Mouse (Mus musculus) small intestine, adult 2 months (tissue): ENCODE data around the gene Fgf23. TPM values are rescaled to one million over a fixed set of nuclear protein-coding genes. Genes with fewer than 3 reads are reported as not detected.
A peak's percentile ranks its signal among the peaks of the same experiment; 100 is the strongest.

Experiments
- H3K27ac ChIP-seq: fragments of 200-500 bp; 2 replicates; pipeline ENCODE4 v1.5.1; 2012; ENCODE audit warnings: low read depth, low read length, control low read depth, inconsistent platforms; ENCODE audit not compliant: insufficient read depth
- H3K27me3 ChIP-seq: fragments of 200-500 bp; 2 replicates; pipeline ENCODE4 v1.6.1; 2012; ENCODE audit warnings: mild to moderate bottlenecking, moderate library complexity, low read length, inconsistent platforms; ENCODE audit not compliant: control insufficient read depth, insufficient read depth
- H3K36me3 ChIP-seq: fragments of 200-500 bp; 2 replicates; pipeline ENCODE4 v1.6.1; 2012; ENCODE audit warnings: mild to moderate bottlenecking, low read length, control low read depth, inconsistent platforms; ENCODE audit not compliant: control insufficient read depth, insufficient read depth
- H3K4me1 ChIP-seq: fragments of 200-500 bp; 2 replicates; pipeline ENCODE4 v1.6.1; 2012; ENCODE audit warnings: low read length, inconsistent platforms, mixed read lengths; ENCODE audit not compliant: control insufficient read depth, insufficient read depth, insufficient read length
- H3K4me3 ChIP-seq: fragments of 200-500 bp; 2 replicates; pipeline ENCODE4 v1.5.1; 2012; ENCODE audit warnings: low read depth, mild to moderate bottlenecking, control low read depth, inconsistent platforms, low read length, moderate library complexity
- CTCF ChIP-seq: fragments of 200-500 bp; IDR thresholded peaks from 2 replicates; pipeline ENCODE4 v1.5.1; 2012; ENCODE audit warnings: low read depth, mild to moderate bottlenecking, control low read depth, inconsistent platforms, low read length, moderate library complexity, mixed read lengths; ENCODE audit not compliant: insufficient replicate concordance, insufficient read length; ENCODE audit errors: extremely low read depth
- POLR2A ChIP-seq: fragments of 200-500 bp; IDR thresholded peaks from 2 replicates; pipeline ENCODE4 v1.6.1; 2012; ENCODE audit warnings: low read depth, mild to moderate bottlenecking, control low read depth, inconsistent platforms, low read length, moderate library complexity
- WGBS: fragments of 180-500 bp; shearing (Covaris S2); methylation state at CpG from one replicate; pipeline ENCODE4 v1.1.7; 2018; 5-methylcytosine and 5-hydroxymethylcytosine counted together
- polyA plus RNA-seq: library from polyadenylated mRNA; depleted of rRNA; stranded (reverse); fragments of >200 nt; gene quantifications from 2 replicates; pipeline ENCODE4 v1.2.3, GENCODE M21; 2012

Fgf23 gene
- polyA plus RNA-seq, 1 experiment: not detected

DNA sequence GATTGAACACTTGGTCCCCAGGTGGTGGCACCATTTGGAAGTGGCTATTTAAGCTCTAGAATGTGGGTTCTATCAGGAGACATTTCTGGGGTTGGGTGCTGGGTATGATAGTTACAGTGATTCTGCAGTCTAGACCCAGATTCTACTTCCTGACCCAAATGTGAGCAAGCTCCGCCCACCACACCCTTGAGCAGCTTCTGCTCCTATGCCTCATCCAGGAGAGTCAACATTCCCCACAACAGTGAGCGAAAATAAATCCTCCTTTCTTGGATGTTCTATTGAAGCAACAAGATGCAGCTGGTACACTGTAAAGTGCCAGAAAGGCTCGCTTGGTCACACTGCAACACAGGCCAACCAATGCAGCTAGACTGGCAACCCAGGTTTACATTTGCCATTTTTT, 8.8 kb upstream of the Fgf23 start:
- 75% methylated on average over 3 of the region's 3 CpGs for WGBS
- Histone ChIP-seq H3K27me3 (0 out of 2 replicates have a peak, but pooled peaks cover 3% of the 10 kb centered on the region), H3K36me3 (no peaks in the 10 kb centered on the region), H3K4me1 (no peaks in the 10 kb centered on the region), H3K4me3 (no peak overlapping the region), H3K27ac (no peak overlapping the region)
- TF ChIP-seq POLR2A (no peak), CTCF (no peak)

DNA sequence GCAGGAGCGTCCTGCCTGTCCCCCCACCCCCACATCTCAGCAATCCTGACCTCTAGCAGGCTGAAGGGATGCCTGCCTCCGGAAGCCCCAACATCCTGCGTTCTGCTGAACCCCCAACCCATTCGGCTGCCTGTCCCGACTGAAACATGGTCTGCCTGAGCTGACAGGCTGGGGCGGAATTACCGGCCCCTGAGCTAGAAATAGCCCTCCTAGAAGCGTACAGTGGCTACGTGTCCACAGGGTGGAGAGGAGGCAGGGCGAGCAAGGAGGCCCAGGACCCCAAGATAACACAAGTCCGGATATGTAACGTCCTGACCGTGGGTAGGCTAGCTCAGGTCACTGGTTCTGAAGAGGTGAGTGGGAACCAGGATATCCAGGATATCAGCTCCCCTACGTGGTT, 7.9 kb upstream of the Fgf23 start:
- Histone ChIP-seq H3K27ac (no peak overlapping the region), H3K27me3 (0 out of 2 replicates have a peak, but pooled peaks cover 3% of the 10 kb centered on the region), H3K4me3 (no peak overlapping the region), H3K4me1 (no peaks in the 10 kb centered on the region), H3K36me3 (no peaks in the 10 kb centered on the region)
- 8% methylated on average over 14 of the region's 14 CpGs for WGBS
- no peak for TF ChIP-seq POLR2A
- no peak for TF ChIP-seq CTCF

DNA sequence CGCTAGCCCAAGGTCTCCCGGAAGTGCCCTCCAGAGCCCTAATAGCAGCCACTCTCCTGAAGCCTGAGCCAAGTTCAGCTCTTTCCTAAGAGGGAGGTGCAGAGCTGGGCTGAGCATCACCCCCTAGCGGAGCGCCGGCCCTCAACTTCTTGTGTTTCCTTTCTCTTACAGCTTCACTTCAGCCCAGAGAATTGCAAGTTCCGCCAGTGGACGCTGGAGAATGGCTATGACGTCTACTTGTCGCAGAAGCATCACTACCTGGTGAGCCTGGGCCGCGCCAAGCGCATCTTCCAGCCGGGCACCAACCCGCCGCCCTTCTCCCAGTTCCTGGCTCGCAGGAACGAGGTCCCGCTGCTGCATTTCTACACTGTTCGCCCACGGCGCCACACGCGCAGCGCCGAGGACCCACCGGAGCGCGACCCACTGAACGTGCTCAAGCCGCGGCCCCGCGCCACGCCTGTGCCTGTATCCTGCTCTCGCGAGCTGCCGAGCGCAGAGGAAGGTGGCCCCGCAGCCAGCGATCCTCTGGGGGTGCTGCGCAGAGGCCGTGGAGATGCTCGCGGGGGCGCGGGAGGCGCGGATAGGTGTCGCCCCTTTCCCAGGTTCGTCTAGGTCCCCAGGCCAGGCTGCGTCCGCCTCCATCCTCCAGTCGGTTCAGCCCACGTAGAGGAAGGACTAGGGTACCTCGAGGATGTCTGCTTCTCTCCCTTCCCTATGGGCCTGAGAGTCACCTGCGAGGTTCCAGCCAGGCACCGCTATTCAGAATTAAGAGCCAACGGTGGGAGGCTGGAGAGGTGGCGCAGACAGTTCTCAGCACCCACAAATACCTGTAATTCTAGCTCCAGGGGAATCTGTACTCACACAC, 7.4 kb downstream of the Fgf23 start:
- H3K27me3 ChIP-seq: peaks cover 27% of the 10 kb centered on the region
- no peaks in the 10 kb centered on the region for H3K36me3 ChIP-seq
- H3K4me3 ChIP-seq: peak overlapping the region; percentile 45
- 3% methylated on average over 59 of the region's 59 CpGs for WGBS
- TF ChIP-seq POLR2A (no peak), CTCF (peak; percentile 23; the same call in 1 of the 2 replicates)
- peaks cover 6% of the 10 kb centered on the region; the same call in 1 of the 2 replicates for H3K4me1 ChIP-seq
- no peak overlapping the region for H3K27ac ChIP-seq

DNA sequence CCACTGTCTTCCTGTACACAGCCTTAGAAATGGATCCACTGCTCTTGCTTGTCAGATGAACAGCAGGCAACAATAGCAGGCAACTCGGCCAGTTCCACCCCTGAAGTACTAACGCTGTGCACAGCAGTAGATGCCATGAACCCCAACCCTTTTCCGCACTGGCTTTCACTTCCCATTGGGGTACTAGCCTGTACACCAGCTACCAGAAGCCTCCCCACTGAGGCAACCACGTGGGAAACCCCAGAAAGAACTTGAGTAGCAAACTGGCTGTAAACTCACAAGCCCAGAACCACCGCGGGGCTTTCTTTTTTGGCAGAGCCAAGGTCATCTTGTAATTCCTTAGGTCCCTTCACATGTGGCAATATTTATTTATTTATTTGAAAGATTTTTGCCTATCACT, 9.1 kb downstream of the Fgf23 start:
- Histone ChIP-seq H3K4me3 (no peak overlapping the region), H3K27me3 (peaks cover 22% of the 10 kb centered on the region), H3K27ac (no peak overlapping the region), H3K4me1 (peaks cover 6% of the 10 kb centered on the region; the same call in 1 of the 2 replicates), H3K36me3 (peaks cover 3% of the 10 kb centered on the region)
- WGBS: 71% methylated on average over 6 of the region's 6 CpGs
- TF ChIP-seq CTCF: no peak
- no peak for TF ChIP-seq POLR2A

DNA sequence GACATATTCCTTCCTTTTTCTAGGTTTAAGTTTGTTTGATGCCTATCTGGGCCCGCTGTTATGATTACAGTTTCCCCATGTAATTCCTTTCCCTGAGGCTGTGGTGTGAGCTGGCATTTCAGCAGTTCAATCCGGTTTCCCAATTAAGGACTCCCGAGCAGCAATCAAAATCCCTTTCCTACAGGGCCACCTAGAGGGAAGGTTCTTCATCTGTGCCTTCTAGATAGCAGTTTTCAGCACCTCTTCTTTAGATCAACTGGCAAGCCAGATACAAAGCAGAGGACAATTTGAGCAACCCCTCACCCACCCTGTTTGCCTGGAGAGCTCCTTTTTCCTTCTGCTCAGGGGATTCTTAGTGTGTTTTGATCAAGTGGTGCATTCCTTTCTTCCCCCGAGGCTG, 14.0 kb downstream of the Fgf23 start:
- Histone ChIP-seq H3K4me3 (no peak overlapping the region), H3K4me1 (no peaks in the 10 kb centered on the region), H3K27ac (no peak overlapping the region), H3K27me3 (no peaks in the 10 kb centered on the region), H3K36me3 (peaks cover 38% of the 10 kb centered on the region)
- no peak for TF ChIP-seq CTCF
- TF ChIP-seq POLR2A: no peak
- WGBS: 71% methylated on average over 4 of the region's 4 CpGs

DNA sequence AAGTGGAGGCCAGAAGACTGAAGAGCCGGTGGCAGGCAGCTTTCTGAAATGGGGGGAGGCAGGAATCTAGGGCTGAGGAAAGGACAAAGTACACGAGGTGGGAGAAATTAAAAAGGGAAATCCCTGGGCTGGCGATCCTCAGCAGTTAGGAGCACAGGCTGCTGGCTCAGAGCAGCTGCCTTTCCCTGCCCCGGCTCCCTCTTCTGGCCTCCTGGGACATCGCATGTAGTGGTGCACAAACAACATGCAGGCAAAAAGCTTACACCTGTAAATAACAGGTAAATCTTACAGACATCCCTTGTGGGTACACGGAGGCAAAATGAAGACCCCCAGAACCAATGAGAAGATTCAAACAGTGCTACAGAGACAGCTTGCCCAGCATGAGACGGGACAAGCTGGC, 21.9 kb downstream of the Fgf23 start:
- Histone ChIP-seq H3K4me1 (no peaks in the 10 kb centered on the region), H3K4me3 (no peak overlapping the region), H3K27ac (no peak overlapping the region), H3K27me3 (no peaks in the 10 kb centered on the region), H3K36me3 (peaks cover 26% of the 10 kb centered on the region)
- TF ChIP-seq CTCF (peak; percentile 38; the same call in 1 of the 2 replicates), POLR2A (no peak)
- WGBS: 59% methylated on average over 7 of the region's 7 CpGs

DNA sequence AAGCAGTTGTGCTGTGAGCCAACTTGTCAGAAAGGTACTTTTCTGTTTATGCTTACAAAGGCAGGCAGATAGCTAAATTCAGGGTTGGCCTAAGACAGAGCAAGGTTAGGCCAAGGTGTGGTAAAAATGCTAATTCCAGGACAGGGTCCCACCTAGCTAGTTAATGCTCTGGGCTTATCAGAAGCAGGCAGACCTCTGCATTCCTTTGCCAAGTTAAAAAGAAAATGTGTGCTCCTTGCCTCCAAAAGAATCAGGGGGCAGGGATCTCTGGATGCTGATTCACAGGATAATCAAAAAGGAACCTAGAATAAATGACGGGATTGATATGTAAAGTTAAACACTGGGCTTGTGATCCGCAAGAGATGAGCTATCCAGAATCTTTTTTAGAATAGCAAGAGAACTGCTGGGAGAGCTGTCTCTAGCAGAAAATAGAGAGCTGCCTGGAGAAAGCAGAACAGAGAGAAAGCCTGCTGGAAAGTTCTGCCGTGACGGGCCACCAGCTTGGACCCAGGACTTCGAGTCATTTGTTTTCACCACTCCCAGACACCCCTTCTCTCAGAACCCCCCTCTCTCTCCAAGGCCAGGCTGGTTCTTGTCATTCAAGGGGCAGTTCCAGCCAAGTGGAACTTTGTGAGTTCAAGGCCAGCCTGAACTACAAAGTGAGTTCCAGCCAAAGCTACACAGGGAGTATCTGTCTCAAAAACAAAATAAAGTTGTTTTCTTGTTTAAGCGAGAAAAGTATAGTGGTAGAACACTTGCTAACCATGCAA, 31.0 kb downstream of the Fgf23 start:
- 86% methylated on average over 6 of the region's 6 CpGs for WGBS
- TF ChIP-seq POLR2A: no peak
- no peak for TF ChIP-seq CTCF
- Histone ChIP-seq H3K27me3 (no peaks in the 10 kb centered on the region), H3K27ac (no peak overlapping the region), H3K4me3 (no peak overlapping the region), H3K4me1 (no peaks in the 10 kb centered on the region; the same call in 1 of the 2 replicates), H3K36me3 (peaks cover 16% of the 10 kb centered on the region)
